Mouse (Mus musculus) cerebellum, adult (tissue): ENCODE measurements around the gene Ptpa.

ENCODE experiments used
- ATAC-seq: cut with Nextera tagmentation; 2 replicates; pipeline ENCODE4 v1.9.2; 2017; ENCODE audit warnings: mild to moderate bottlenecking, moderate library complexity, mixed read lengths; ENCODE audit not compliant: insufficient number of reproducible peaks, low FRiP score, low TSS enrichment

The Ptpa gene

DNA sequence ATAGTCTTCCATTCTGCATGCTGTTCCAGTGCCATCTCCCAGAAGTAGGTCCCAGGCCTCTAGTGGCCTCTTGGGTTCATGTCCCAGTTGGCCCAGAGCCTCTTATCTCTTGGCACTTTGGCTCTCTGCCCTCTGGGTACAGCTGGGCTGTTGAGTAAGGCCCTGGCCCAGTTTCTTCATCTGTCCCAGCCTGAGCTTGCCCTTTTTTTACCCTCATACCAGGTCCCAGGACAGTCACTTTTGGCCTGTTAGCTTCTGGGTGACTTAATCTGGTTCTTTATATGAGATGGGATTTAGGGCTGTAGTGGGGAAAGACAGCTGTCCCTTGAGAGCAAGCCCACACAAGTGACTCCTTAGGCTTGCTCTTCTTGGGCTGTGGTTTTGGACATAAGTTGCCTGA, 13.3 kb downstream of the Ptpa start:
- ATAC-seq = no peak; the same call in 1 of the 2 replicates

DNA sequence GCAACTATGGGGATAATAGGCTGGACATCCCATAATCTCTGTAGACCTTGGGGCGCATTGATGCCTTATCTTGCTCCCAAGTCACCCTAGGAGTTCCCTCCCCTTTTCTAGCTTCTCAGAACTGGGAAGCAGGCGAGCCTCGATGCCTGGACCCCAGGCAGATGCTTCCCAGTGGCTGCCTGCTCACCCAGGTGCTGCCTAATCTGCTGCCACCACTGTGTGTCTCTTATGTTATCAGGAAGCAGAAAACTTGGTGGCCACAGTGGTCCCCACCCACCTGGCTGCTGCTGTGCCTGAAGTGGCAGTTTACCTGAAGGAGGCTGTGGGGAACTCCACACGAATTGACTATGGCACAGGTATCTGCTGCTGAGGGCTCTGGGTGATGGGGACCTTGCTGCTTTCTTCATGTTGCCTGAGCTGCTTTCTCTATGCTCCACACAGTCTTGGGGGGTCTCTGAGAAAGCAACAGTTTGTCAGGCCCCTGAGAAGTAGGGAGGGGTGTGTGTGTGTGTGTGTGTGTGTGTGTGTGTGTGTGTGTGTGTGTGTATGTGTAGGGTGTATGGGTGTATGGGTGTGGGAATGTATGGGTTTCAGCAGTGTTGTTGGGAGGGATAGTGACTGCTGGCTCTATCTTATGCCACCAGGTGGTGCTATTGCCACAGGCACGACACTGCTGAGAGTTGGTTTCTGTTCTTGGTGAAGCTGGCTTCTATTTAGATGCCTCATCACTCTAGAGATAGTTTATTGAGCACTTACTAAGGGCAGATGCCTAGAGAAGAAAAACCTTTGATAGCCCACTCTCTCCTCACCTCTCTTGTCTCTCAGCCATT, 19.7 kb downstream of the Ptpa start:
- peak; percentile 38; the same call in 1 of the 2 replicates for ATAC-seq

DNA sequence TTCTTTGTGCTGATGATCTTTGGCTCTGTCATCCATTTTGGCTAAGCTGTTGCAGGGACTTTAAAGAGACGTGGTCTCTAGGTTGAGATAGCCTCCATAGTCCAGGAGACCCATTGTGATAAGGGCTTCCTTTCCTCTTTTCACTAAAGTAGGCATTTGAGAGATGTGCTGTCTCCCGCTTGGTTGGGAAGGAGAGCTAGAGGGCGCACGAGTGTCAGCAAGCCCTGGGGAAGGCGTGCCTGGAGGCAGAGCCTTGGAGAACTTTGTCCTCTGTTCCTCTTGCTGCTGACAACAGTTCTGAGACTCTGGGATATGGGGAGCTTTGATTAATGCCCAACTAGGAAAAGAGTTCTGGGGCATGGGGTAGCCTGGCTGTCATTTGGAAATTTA, 20.3 kb downstream of the Ptpa start:
- no peak for ATAC-seq

DNA sequence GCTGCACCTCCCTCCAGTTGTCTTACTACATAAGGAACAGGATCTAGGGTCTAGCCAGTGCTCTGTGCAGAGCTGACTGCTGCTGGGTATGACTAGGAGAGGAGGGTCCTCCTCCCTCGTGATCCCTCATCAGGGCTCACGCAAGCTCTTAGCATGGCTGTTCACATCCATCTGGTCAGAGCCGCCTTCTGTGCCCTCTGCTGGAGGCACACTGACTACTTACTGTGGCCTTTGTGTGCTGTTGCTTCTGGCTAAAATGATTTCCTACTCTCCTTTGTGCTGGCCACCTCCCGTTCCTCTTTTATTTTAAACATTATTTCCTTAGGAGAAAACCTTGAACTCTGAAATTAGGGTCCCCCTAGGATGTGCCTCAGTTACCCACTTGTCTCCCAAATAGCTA, 21.0 kb downstream of the Ptpa start:
- no peak for ATAC-seq

DNA sequence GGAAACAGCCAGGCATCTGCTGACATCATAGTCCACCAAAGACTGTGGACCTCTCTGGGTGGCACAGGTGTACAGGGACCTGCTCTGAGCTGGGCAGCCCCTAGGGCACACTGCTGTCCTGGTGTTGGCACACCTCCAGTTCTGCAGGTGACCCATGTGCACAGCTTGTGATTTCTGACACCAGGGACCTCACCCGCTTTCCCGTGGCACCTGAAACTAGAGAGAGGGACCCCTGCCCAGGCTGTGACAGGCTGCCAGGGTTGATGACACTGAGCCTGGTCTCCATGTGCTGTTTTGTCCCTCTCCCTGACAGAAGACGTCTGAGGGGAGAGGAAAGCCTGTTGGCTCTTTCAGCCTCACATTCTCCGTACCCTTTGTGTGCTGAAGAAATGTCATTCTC, 22.0 kb downstream of the Ptpa start:
- ATAC-seq = no peak

DNA sequence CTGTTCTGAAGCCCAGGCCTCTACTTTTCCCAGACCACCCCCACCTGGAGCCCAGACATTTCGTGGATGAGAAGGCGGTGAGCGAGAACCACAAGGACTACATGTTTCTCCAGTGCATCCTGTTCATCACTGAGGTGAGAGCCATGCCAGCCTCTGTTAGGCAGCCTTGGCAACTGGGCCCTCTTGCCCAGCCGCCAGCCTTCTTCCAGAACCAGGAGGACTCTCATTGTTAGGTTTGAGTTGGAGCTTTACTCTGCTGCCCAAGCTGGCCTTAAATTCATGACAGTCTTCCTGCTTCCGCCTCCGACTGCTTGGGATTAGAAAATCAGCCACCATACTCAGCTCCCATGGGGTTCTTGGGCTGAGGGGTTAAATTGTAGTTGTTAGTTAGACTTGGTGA, 23.8 kb downstream of the Ptpa start:
- no peak for ATAC-seq

DNA sequence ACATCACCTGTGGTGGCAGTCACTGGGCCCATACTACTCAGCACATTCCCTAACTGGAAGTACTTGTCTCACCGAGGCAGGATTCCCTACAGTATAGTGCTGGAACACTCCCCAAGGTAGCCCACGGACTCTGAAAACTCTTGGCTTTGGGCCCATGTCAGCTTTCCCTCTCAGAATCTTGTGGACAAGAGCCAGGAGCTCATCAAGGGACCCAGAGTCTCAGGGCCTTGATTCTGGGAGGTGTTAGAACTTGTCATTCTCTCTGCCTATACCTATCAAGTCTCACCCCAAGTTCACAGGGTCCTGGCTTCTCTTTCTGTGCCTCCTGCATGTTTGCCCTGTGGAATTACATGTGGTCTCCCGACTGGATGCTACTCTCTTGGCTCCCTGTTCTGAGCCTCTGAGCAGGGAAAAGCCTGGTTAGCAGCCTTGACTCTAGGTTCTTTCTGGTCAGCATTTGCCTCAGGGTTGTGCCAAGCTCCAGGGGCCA, 24.4 kb downstream of the Ptpa start:
- no peak for ATAC-seq

DNA sequence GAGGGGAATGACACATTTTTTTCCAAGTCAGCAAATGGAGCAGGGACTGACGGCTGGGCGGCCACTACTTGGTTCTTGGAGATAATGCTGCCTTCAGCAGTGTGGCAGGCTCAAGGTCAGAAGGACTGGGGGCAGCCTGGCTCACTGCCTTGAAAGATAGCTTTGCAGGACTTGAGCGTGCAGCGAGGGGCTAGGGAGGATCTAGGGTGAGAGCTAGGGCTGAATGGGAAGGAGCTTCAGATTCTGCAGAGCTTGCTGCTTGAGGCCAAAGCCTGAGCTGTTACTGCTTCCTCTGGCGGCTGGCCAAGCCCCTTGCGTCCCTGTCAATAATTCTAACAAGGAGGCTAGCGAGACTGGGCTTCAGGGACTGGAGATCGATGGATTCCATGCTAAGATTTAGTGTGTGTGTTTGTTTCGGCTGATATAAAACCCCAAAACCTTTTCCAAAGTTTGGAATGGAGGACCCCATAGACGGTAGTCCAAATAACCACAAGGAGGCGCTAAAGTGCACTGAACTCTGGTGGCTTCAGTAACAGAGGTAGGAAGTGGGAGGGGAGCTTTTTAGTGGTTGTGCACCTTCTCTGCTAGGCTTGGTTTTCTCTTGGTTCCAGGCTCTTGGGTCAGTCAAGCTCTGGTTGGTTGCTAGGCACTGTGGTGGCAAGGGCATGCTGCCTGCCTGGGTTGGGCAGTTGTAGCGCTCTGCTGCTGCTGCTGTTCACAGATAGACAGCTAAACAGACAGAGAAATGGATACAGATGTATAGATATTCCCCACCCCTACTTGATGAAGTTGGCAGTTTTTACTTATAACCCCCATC, 25.1 kb downstream of the Ptpa start:
- ATAC-seq = 0 out of 2 replicates have a peak, but pooled peaks have one; percentile 21

DNA sequence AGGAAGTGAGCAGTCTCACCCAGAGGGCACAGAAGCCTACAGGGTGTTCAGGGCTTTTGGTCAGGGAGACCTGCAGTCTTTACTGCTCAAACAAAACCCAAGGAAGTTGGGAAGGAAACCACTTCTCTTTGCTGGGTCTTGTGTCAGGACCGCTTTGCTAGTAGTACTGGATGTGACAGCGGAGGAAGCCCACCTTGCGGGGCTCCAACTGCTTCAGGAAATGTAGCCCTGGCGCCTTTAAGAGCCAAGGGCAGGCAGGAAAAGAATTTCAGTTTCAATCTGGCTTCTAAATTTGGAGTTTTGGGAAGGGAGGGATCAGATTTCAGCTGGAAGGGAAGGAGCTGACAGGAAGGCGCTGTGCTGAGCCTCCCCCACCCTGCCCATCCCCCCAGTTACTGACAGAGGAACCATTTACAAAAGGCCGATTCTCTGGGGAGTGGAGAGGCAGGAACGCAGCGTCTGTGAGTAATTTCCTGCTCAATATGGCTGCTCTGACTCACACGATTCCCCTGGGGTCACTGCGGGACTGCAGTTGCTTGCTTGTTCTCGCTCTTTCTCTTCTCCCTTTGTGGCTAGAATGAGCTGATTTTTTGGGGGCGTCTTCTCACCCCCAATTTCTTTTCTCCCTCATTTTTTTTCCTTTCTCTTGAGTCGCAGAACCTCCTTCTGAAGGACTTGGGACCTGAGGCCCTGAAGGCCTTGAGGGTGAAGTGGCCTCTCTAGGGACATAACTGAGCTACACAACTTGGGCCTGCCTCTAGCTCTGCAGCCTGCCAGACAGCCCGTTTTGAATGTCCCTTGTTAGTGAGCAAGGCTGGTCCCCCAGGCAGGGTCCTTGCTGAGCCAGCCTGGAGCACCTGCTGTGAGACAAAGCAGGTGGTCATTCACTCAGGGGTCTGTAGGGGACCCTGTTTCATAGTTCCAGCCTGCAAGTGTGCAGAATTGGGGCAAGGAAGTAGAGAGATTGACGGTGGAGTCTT, 26.0 kb downstream of the Ptpa start:
- ATAC-seq = no peak

DNA sequence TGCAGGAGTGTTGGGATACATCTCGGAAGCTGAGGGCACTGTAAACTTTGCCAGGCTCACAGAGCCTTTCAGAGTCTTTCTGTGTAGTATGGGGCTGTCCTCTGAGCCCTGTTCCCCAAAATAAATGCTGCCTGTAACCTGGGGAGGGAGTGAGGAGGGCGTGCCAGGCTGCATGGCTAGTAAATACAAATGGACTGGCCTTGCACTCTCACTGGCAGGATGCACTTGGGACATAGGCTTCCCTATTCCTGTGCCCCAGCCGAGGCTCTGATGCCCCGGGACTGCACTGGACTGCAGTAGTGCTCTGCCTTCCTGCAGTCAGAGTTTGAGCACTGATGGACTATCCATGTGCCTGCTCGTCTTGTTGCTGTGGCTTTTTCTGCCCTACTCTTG, 26.7 kb downstream of the Ptpa start:
- no peak for ATAC-seq

DNA sequence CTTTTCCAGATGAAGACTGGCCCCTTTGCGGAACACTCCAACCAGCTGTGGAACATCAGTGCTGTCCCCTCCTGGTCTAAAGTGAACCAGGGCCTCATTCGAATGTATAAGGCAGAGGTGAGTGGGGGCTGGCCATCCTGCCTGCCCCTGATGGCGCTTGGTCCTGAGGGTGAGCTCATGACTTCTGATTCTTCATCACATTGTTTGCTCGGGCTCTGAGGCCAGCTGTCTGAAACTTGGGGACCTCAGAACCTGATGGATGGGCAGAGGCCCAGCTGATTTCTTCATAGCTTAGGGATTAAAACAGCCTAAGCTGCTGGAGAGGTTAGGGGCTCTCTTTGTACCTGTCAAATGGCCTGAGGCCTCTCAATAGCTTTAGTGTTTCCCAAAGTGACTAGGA, 27.4 kb downstream of the Ptpa start:
- ATAC-seq = no peak

DNA sequence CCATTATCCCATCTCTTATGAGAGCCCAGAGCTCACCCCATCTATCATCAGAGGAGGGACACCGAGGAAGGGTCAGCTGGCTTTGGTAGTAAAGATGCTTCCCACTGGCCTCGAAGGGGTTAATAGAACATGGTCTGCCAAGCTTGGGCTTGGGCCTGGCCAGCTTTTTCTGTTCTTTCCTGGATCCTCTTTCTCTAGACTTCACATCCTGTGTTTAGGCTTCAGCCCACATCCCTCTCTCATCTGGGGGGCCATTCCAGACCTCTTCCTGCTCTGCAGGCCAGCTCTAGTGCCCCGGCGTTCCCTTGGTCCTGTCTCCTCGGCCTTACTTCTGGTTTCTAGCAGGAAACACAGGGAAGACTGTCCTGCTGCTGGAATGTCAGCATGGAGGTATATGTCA, 28.2 kb downstream of the Ptpa start:
- ATAC-seq = no peak

DNA sequence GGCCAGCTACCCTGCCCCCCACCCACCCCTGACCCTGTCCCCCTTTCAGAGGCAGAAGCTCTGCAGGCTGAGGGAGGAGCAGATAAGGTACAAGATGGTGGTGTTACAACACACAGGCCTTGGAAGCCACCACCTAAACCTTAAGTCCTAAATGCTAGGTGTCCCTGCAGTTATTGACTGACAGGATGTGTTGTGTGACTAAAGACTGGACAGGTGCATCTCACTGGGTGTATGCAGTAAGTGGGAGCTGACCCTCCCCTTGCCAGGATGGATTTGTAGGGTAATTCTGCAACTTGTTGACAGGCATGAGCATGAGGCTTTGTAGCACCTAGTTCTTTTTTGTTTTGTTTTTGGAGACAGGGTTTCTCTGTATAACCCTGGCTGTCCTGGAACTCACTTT, 28.6 kb downstream of the Ptpa start:
- ATAC-seq = no peak

DNA sequence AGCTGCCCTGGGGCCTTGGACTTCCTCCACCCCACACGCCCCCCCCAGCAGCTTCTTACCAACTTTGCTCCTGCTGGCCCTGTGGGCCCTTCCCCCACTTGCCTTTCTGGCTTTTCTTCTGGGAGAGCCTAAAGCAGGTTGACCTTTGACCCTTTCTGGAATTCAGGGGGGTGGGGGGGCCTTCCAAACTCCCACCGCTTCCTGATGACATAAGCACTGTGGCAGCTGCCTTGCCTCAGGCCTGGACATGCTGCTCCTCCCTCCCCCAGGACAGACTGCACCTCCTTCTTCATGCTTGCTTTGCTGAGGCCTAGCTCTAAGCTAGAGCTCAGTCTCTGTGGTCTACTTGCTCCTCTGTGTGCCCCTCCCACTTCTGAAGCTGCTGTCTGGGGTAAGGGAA, 29.5 kb downstream of the Ptpa start:
- ATAC-seq = no peak

DNA sequence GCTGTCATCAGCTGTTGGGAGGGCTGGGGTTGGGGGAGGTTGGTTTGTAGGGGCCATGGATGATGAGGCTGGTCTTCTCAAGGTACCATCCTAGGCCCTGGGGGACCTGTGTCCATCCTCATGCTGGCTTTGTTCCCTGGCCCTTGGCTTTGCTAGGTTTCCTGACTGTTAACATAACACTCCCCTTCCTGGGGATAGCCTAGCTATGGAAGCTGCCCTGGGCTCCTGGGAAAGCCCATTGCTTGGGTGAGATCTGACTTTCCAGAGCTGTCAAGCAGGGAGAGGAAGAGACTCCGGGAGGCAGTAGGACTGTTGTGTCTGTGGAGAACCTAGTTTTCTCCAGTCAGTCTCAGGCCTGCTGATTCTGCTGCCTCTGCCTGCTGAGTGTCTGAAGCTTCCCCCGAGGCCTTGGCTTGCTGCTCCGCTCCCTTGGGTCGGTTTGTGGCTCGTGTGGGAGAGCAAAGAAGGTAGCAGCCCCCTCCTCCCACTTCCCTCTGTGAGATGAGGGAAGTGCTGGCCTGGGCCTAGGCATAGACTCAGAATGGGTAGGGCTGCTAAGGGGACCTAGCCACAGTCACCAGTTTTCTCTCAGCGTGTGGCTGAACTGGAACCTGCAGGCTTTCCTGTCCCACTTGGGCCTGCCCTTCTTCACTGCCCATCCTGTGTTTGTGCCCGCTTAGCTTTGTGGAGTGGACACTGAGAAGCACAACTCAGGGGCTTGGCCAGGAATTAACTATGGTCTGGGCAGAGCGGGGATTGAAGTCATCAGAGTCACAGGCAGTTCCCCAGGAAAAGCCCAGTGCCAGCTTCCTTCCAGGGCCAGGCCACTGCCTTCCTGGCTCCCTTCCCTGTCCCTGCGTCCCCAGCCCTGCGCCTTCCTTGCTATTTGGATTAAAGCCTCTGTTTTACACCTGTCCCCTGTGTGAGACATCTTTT, 31.3 kb downstream of the Ptpa start:
- ATAC-seq = 0 out of 2 replicates have a peak, but pooled peaks have one; percentile 36

DNA sequence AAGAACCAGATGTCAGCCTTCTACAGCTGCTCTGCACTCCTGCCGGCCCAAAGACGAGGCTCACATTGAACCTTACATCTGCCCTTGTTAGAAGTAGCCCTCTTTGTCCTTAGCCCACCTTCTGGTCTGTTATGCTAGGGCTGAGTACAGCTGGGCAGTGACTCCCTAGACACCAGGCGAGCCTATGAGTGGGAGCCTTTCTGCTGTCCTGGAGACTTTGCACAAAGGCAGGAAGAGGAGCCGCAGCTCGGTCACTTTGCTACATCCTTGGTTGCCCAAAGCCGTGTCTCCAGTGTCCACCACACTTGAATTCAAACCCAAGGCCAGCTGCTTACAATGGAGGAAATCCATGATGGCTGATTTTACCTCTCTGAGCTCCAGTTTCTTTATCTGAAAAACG, 32.5 kb downstream of the Ptpa start:
- no peak for ATAC-seq

DNA sequence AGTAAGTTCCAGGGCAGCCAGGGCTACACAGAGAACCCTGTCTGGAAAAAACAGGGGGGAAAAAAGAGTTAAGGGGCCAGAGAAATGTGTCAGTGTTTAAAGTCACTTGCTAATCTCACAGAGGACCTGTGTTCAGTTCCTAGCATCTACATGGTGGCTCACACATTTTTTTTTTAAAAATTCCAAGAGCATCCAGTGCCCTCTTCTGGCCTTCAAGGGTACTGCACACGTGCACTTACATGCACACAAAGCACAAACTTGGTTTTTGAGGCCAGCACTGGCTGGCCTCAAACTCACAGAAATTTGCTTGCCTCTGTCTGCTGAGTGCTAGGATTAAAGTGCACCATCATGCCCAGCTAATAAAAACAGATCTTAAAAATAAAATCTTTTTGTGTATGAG, 34.7 kb downstream of the Ptpa start:
- no peak for ATAC-seq

DNA sequence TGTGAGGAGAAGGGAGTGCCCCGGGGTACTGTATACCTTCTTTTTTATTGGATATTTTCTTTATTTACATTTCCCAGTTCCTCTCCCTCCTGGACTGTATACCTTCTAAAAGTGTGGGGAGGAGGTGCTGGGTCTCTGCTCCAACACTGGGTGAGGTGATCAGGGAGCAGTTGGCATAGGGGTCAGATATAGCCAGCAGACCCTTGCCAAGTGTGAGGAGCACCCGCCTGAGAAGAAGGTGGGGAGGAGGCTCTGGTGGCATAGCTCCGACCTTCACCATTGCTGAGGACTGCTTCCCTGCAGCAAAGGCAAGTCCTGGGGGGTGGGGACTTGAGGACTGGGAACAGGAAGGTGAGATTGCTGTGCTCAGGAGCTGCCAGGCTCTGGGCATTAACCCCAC, 35.7 kb downstream of the Ptpa start:
- ATAC-seq = no peak

DNA sequence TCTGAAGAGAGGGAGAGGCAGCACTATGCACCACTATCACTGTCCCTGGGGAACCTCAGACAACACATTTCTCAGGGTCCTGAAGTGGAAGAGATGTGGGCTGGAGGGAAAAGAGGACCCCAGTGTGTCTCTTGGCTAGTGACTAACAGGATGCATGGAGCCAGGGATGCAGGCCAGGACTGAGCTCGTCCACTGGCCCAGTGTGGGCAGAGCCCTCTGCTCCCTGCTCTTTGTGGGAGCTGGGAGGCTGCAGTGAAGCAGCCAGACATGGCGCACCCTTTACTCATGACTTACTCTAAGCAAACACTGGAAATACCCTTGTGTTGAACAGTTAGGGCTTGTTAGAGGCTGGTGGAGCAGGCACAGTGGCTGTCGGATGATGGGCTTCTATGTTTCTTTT, 37.7 kb downstream of the Ptpa start:
- ATAC-seq = no peak
